Mouse (Mus musculus): ENCODE results near the gene Narfl.
"Not testable (repeated sequence)": the region's sequence is repeated elsewhere in the genome, so short reads cannot be mapped to it uniquely, and the experiment has no call there.

Gene Narfl

DNA sequence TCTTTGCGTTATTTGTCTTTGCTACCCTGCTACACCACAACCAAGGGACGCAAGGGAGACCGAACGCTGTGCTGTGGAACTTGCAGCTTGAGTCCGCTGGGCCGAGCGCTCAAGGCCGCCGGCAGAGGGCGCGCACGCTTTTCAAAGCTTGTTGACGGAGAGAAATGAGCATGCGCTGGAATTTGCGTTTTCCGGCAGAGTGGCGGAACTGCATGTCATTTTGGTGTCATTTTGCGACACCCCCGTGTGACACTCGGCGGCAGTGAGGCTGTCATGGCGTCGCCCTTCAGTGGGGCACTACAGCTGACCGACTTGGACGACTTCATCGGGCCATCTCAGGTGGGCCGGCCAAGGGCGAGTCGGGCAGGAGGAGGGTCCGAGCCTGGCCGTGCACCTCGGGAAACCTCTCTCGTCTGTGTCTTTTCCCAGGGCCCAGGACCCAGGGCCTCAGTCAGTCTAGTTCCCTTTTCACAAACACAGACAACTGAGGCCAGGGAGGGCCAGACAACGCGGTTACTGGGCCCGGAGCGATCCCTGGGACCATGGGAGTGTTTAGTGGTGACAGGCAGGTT is at the start of gene Narfl:
Narfl (plus strand) TSS at position 228 of the 572 bp plus-strand sequence.
- peak; percentile 97 for DNase-seq

DNA sequence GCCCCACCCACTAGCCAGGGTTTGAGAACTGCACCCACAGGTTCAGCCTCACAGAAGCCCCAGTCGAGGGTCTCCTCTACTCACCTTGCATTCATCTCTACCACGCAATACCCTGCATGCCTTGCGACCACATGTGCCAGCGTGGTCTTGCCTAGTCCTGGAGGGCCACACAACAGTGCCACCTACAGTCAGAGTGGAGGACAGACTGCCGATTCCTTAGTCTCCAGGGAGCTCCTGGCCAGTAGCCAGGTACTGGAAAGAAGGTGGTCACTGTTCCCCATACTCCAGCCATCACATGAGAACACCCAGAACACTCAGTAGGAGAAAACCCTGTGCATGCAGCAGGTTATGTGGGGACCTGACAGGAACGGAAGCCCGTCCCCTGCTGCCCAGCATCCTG is 49.7 kb upstream of the Narfl start:
- DNase-seq = peak; percentile 40

GRCm38 (mm10) chr17:25725264-25725663 is 48.3 kb upstream of the Narfl start:
- DNase-seq = no peak

DNA sequence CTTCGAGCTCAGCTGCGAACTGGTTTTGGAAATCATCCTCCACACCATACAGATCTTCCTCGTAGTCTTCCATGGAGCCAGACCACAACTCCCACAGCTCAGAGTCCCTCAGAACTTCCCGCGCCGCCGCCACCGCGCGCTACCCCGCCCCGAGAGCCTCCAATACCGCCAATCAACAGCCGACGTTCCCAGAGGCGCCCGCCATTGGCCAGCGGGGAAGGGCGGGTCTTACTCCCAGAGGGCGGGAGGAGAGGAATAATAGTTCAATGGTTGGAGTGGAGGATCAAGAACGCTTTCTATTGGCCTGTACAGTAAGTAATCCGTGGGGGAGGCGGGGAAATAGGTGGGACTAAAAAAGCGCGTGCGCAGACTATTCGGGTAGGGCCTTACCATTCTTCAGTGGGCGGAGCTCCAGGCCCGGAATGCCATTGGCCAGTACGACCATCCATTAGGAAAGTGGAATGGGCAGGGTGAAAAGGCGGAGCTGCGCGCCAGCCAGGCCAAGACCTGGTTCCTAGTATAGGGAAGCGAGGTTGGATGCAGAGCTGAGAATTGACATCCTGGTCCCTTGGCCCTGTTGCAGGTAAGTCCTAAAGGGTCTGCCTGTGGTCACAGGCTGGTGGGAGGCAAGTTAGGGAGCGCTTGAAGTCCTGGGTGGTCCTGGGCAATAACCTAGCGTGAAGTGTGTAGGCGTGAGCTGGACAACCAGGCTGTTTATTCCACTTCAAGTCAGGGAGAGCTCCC is 46.1 kb upstream of the Narfl start, which contains the start of the genes Chtf18 and Rpusd1:
Chtf18 (minus strand) TSS at position 155 of the 744 bp plus-strand sequence.
Rpusd1 (plus strand) TSS at position 406 of the 744 bp plus-strand sequence.
- peak; percentile 100 for DNase-seq

DNA sequence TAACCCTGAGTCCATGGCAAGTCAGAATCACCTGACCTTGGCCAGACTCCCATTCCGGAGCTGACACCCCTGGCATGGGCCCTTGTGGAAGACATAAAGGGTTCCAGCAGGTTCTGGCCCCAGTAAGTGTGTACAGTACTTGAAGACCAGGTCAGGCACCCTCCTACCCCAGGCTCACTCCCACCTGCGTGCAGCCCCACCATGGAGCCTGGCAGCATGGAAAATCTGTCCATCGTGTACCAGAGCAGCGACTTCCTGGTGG is 45.6 kb upstream of the Narfl start:
- no peak for DNase-seq

DNA sequence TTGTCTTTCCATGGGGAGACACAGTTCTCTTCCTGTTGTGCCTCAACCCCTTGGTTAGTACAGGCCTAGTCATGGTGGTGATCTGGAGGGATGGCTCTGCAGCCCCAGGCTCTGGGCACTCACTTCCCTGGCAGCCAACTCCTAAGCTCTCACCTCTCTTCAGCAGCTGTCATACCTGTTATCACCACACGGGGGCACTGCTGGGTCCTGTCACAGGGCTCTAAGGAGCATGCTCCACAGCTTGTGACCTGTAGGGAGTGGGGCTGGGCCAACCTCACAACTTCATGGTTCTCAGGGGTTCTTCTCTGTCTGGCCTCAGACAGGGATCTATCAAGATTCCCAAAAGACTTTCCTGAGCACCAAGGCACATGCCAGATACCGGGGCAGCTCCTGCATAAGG is 41.5 kb upstream of the Narfl start:
- peak; percentile 88 for DNase-seq

DNA sequence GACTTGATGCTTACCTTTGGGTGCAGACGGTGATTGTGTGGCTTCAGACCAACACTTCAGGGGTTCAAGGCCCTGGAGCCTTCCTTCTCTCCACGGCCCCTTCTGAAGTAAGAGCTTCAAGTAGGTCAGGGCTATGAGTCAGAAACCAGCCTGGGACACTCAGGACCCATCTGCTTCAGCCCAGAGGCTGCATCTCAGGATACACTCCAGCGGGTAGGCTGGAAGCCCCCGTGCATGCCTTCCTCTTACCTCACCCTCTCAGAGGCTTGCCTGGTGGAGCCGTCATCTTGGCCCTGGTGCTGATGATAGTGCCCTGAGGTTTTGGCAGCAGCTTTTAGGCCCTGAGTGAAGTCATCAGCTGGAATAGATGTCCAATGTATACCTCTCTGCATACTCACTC is 38.3 kb upstream of the Narfl start:
- no peak for DNase-seq

DNA sequence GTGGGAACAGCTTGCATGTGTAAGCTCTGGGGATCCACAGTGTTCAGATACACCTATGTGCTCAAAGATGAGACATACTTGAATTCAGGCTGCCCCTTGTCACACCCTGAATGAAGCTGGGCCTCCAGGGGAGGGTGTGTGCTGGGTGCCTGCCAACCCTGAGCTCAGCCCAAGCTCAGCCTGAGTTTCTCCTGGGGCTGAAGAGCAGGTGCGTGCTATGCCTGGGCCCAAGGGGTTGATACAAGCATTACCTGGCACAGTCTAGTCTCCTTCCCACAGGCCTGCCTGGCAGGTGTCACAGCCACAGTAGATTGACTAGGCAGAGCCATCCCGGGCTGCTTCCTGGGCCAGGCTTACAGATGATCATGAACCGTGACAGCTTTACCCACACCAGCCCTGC is 37.8 kb upstream of the Narfl start, which contains the start of gene Mslnl:
Mslnl (plus strand) TSS at position 298 of the 400 bp plus-strand sequence.
- DNase-seq = no peak

- no peak for DNase-seq
These were observed 34.7 kb upstream of the Narfl start for GRCm38 (mm10) chr17:25738861-25739260.

- DNase-seq = not testable (repeated sequence)
These were observed 32.1 kb upstream of the Narfl start for GRCm38 (mm10) chr17:25741471-25741870.

GRCm38 (mm10) chr17:25743831-25744230 is 29.7 kb upstream of the Narfl start:
- DNase-seq = no peak

- DNase-seq = no peak
These were observed 29.3 kb upstream of the Narfl start for GRCm38 (mm10) chr17:25744311-25744710.

GRCm38 (mm10) chr17:25748238-25748637 is 25.3 kb upstream of the Narfl start:
- DNase-seq = no peak

- DNase-seq = no peak
These were observed 24.3 kb upstream of the Narfl start for GRCm38 (mm10) chr17:25749314-25749713.

GRCm38 (mm10) chr17:25751446-25751845 is 22.1 kb upstream of the Narfl start:
- no peak for DNase-seq

GRCm38 (mm10) chr17:25754241-25754640 is 19.3 kb upstream of the Narfl start, which contains the start of gene Msln:
TSS of gene Msln (minus strand) at chr17:25754378.
- DNase-seq = no peak

DNA sequence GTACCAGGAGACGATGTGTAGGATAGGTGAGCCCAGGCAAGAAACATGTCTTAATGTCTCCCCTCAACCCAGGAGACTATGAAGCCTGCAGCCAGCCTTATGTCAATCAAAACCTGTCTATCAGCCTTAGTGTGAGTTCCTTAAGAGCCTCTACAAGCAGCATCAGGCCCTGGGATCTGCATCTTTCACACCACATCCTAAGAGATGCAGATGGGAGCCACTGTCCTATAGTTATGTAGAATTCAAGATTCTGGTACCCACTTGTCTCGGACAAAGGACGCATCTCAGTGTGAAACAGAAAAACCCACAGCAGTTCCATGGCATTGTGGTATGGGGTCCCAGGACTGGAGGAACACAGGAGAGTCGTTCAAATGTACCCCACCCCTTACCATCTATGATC is 18.5 kb upstream of the Narfl start:
- no peak for DNase-seq

GRCm38 (mm10) chr17:25755627-25756377 is 17.8 kb upstream of the Narfl start:
- DNase-seq = peak; percentile 34

DNA sequence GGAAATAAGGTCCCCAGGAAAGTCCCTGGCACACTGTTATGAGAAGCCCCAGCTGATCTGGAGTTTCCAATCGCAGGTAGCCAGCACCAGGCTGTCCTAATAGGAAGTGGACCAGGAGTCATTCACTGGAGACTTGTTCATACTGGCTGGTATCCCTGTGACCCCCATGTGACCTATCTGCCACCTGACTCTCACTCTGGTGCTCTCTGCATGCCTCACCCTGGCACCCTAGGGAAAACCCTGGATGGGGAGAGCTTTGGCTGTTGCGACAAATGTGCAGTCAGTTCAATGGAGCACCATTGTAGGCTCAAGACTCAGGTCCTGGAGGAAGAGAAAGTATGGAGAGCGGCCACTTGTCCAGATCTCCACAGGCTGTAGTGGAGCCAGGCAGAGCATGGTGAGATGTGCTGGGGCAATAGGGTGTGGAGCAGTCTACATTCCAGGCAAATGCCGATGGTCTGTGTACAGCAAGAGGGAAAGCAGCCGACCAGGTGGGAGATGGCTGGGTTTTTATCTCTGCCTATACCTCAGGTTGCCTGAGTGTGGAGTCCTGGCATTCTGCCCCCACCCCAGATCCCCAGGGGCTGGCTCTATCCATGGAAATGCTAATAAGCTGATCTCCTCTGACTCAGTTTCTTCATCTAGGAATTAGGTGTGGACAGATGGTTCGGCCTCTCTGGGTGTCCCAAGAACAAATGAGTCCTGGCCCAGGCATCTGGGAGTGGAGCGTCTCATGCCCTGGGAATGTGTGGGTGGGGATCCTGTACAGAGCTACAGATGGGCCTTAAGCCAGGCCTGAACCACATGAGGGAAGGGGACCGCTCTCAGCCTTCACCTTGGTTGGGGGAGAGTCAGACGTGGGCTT is 17.0 kb upstream of the Narfl start:
- DNase-seq = no peak

- DNase-seq = no peak
These were observed 15.9 kb upstream of the Narfl start for GRCm38 (mm10) chr17:25757691-25758090.

- DNase-seq = no peak
These were observed 13.4 kb upstream of the Narfl start for GRCm38 (mm10) chr17:25760148-25760547.

DNA sequence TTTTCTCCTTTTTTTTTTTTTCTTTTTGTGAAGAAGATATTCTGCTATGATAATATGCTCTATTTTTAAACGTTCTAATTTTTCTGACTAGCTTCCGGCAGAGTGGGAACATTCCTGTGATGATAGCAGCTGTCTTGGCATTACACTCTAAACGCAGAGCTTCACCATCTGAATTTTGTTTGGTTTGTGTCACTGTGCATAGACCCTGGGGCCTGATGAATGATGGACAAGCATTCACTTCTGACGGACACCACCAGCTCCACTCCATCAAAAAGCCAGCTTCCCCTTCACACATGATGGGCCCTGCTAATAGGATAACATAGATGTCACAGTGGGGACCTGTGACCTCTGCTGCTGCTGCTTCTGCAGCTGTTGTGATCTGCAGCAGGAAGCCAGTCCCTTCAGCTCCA is 12.0 kb upstream of the Narfl start:
- peak; percentile 24 for DNase-seq

GRCm38 (mm10) chr17:25762591-25762990 is 11.0 kb upstream of the Narfl start:
- no peak for DNase-seq

Data from embryo, embryonic 11 days (tissue).